Comparison of ENCODE assay signal across 8 mouse cellular contexts in the genomic region with DNA sequence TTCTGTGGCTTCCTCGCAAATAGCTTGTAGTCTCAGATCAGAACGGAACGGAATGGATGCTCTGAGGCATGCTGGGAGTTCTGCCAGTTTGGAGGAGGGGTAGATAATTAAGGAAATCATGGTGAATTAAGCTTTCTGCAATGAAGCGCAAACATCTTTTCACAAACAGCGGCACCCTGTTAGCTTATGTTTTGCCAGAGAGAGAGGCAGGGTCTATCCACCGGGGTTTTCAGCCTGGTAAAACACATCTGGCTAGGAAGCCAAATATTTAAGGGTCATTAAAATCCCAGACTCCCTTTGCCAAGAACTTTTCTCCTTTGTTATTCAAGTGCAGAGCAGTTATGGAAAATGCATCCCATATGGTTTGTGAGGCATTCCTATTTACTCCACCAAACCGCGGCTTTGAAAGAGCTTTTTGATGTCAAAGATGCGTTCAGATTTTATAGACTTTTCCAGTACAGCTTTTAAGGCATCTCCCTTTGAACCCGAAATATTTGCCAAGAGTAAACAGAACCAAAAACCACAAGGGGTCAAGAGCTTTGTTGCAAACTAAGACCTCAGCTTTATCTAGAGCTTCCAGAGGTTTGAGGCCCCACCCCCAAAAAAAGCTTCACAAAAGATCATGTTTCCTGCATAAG.
A peak's percentile ranks its signal among the peaks of the same experiment; 100 is the strongest.
DNase-seq lines count a peak whose midpoint lies in the region; ATAC-seq and TF ChIP-seq lines count a peak whose summit lies in the region.

No protein-coding gene starts in this region.

- H3K27ac ChIP-seq in heart, embryonic 15.5 days, result peak overlapping the region; percentile 17; the same call in 1 of the 2 replicates
- H3K27ac ChIP-seq in heart, adult 2 months, result no peak overlapping the region
- H3K27ac ChIP-seq in stomach, embryonic 15.5 days, result peak overlapping the region; percentile 75

- H3K4me3 ChIP-seq in heart, embryonic 15.5 days, result no peak overlapping the region
- H3K4me3 ChIP-seq in heart, adult 2 months, result no peak overlapping the region
- H3K4me3 ChIP-seq in stomach, embryonic 15.5 days (replicated peaks), result no peak overlapping the region

- no peak overlapping the region for H3K9ac ChIP-seq in heart, embryonic 15.5 days
- H3K9ac ChIP-seq in heart, adult 2 months (ENCODE audit: low read depth, low read length), result no peak overlapping the region
- no peak overlapping the region for H3K9ac ChIP-seq in stomach, embryonic 15.5 days

- TF ChIP-seq EP300 in heart, adult 2 months (IDR thresholded peaks at IDR 0.05; ENCODE audit: insufficient read depth, low read depth, low read length), result no peak

- WGBS in heart, embryonic 15.5 days, result 66% methylated on average over 10 of the region's 10 CpGs
- WGBS in heart, adult 2 months, result 63% methylated on average over 10 of the region's 10 CpGs
- WGBS in stomach, embryonic 15.5 days, result 27% methylated on average over 10 of the region's 10 CpGs

- H3K4me2 ChIP-seq in heart, embryonic 15.5 days, result no peak overlapping the region
- H3K4me2 ChIP-seq in stomach, embryonic 15.5 days, result 0 out of 2 replicates have a peak overlapping the region, but pooled peaks have one; percentile 5

- H3K36me3 ChIP-seq in heart, embryonic 15.5 days, result no peaks in the 10 kb centered on the region
- H3K36me3 ChIP-seq in heart, adult 2 months (ENCODE audit: control insufficient read depth, insufficient read depth, low read length), result no peaks in the 10 kb centered on the region
- H3K36me3 ChIP-seq in stomach, embryonic 15.5 days, result no peaks in the 10 kb centered on the region

- H3K27me3 ChIP-seq in heart, embryonic 15.5 days, result no peaks in the 10 kb centered on the region
- no peaks in the 10 kb centered on the region for H3K27me3 ChIP-seq in heart, adult 2 months (ENCODE audit: control insufficient read depth, insufficient read depth, low read length)
- H3K27me3 ChIP-seq in stomach, embryonic 15.5 days (replicated peaks), result no peaks in the 10 kb centered on the region

- intact Hi-C loops in heart, adult 2 months (cut with DNase I), result no loop called here

- no peaks in the 10 kb centered on the region for H3K79me2 ChIP-seq in heart, adult 2 months (replicated peaks; ENCODE audit: control insufficient read depth, insufficient read depth, low read length)

- no peak for DNase-seq in heart, adult 2 months
- peak; percentile 24 for DNase-seq in right cerebral cortex, postnatal 4 days
- no peak for DNase-seq in right cerebral cortex, postnatal 25 days
- peak; percentile 9 to 37 for DNase-seq in kidney, postnatal 36 days
- no peak for DNase-seq in testis, postnatal 14 days (ENCODE audit: low spot score)
- no peak for DNase-seq in thymus, postnatal 0 days (ENCODE audit: low spot score)

- no peaks in the 10 kb centered on the region for H3K4me1 ChIP-seq in heart, embryonic 15.5 days (replicated peaks)
- no peaks in the 10 kb centered on the region for H3K4me1 ChIP-seq in heart, adult 2 months (ENCODE audit: control insufficient read depth, insufficient read depth, low read length)
- H3K4me1 ChIP-seq in stomach, embryonic 15.5 days, result peaks cover 8% of the 10 kb centered on the region; the same call in 1 of the 2 replicates

- no peak for ATAC-seq in heart, embryonic 15.5 days (replicated peaks; ENCODE audit: insufficient number of reproducible peaks, insufficient read depth, low FRiP score, low read depth)
- no peak for ATAC-seq in stomach, embryonic 15.5 days (ENCODE audit: insufficient read depth, low FRiP score, low read depth)

- no peaks in the 10 kb centered on the region for H3K9me3 ChIP-seq in heart, embryonic 15.5 days (replicated peaks)
- H3K9me3 ChIP-seq in stomach, embryonic 15.5 days, result no peaks in the 10 kb centered on the region

- no peak for TF ChIP-seq CTCF in heart, adult 2 months (IDR thresholded peaks at IDR 0.05)

- no peak for TF ChIP-seq POLR2A in heart, adult 2 months (IDR thresholded peaks at IDR 0.05; ENCODE audit: insufficient read depth, low read depth, low read length)

Comparison
In these comparisons a context has a peak if more than half of its experiments do, and no peak if none do; other contexts are left out.
1. DNase-seq: peak in right cerebral cortex, postnatal 4 days (single experiment) and kidney, postnatal 36 days (2 of 2); none in heart, adult 2 months (0 of 2), right cerebral cortex, postnatal 25 days (single experiment), testis, postnatal 14 days (single experiment) and thymus, postnatal 0 days (single experiment).